Mouse (Mus musculus) hindbrain, postnatal 0 days (tissue): ENCODE measurements around the gene Lrp4. TPM values are rescaled to one million over a fixed set of nuclear protein-coding genes. Genes with fewer than 3 reads are reported as not detected.

Experiments
- ATAC-seq: fragments of 200-750 bp; cut with Nextera tagmentation; 2 replicates; pipeline ENCODE4 v1.8.0; 2017; ENCODE audit warnings: mild to moderate bottlenecking, moderate TSS enrichment, moderate library complexity
- DNase-seq: peaks from one replicate; pipeline ENCODE4 v3.0.0-alpha.2; 2015; ENCODE audit warnings: low spot score
- H3K27ac ChIP-seq: fragments of 300-500 bp; sonication (generic); 2 replicates; pipeline ENCODE4 v1.5.1; 2014; ENCODE audit warnings: mild to moderate bottlenecking
- H3K27me3 ChIP-seq: fragments of 300-500 bp; sonication (generic); 2 replicates; pipeline ENCODE4 v1.6.1; 2014; ENCODE audit warnings: low read length, mixed read lengths; ENCODE audit not compliant: insufficient read depth
- H3K36me3 ChIP-seq: fragments of 300-500 bp; sonication (generic); 2 replicates; pipeline ENCODE4 v1.6.1; 2014; ENCODE audit warnings: low read length, mixed read lengths; ENCODE audit not compliant: insufficient read depth
- H3K4me1 ChIP-seq: fragments of 300-500 bp; sonication (generic); 2 replicates; pipeline ENCODE4 v1.6.1; 2014; ENCODE audit warnings: antibody characterized with exemption, low read length, mixed read lengths; ENCODE audit not compliant: insufficient read depth
- H3K4me2 ChIP-seq: fragments of 300-500 bp; sonication (generic); 2 replicates; pipeline ENCODE4 v1.6.1; 2014; ENCODE audit warnings: low read depth, mild to moderate bottlenecking, low read length, moderate library complexity, mixed read lengths
- H3K4me3 ChIP-seq: fragments of 300-500 bp; sonication (generic); 2 replicates; pipeline ENCODE4 v1.5.1; 2014; ENCODE audit warnings: low read length
- H3K9ac ChIP-seq: fragments of 300-500 bp; sonication (generic); replicated peaks from 2 replicates; pipeline ENCODE4 v1.6.1; 2014; ENCODE audit warnings: mild to moderate bottlenecking, low read length, moderate library complexity, mixed read lengths
- H3K9me3 ChIP-seq: fragments of 300-500 bp; sonication (generic); 2 replicates; pipeline ENCODE4 v1.6.1; 2016; ENCODE audit warnings: low read length, mixed read lengths
- CTCF ChIP-seq: IDR thresholded peaks from 2 replicates; pipeline ENCODE4 v1.5.1; 2016; ENCODE audit warnings: antibody characterized with exemption, control low read depth, low read depth
- WGBS: fragments of 180-500 bp; shearing (Covaris S2); extraction: QIAGEN DNeasy Blood & Tissue Kit; methylation state at CpG from one replicate; pipeline ENCODE4 v1.1.7; 2014; 5-methylcytosine and 5-hydroxymethylcytosine counted together
- polyA plus RNA-seq: library from polyadenylated mRNA; unstranded; fragments of >200 nt; fragmentation: Nextera tagmentation; extraction: Ambion mirVana; gene quantifications from 2 replicates; pipeline ENCODE4 v1.2.1, GENCODE M21; 2015
- total RNA-seq: library from RNA; depleted of rRNA; stranded (reverse); fragments of >200 nt; gene quantifications from 2 replicates; pipeline ENCODE4 v1.2.3, GENCODE M21; 2014

The Lrp4 gene
- total and polyA plus RNA-seq, 2 experiments from 2014 or later = 4.9 to 28.0 TPM

- no peak for ATAC-seq
- no peak for TF ChIP-seq CTCF
- no peak overlapping the region for H3K4me2 ChIP-seq
These were observed 4.7 kb upstream of the Lrp4 start for GRCm38 (mm10) chr2:91452658-91453057.

DNA sequence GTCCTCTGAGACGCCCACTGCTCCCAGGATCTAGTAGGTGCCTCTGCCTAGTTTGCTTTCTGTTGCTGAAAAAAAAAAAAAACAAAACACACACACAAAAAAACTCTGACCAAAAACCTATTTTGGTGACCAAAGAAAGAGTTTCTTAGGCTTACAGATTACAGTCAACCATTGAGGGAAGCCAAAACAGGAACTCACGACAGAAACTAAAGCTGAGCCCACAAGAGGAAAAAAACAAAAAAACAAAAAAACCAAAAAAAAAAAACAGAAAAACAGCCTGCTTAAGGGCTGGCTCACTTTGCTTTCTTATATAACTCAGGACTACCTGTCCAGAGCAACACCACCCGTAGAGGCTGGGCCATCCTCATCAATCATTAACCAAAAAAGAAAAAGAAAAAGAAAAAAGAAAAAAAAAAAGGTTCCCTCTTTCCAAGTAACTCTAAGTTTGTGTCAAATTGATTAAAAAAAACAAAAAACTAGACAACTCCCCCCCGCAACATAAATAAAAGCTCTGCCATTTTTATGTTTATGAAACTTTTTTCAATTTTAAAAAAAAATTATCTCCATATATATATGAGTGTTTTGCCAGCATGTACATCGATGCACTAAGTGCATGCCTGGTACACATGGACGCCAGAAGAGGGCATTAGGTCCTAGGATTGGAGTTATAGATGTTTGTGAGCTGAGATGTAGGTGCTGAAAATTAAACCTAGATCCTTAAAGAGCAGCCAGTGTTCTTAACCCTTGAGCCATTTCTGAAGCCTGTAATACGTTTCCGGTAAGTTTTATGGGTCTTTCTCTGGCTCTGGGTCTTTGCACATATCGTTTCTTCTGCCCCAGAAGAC, 3.9 kb upstream of the Lrp4 start:
- WGBS = 80% methylated on average over 9 of the region's 9 CpGs
- Histone ChIP-seq H3K9me3 (no peaks in the 10 kb centered on the region), H3K4me3 (no peak overlapping the region), H3K36me3 (no peaks in the 10 kb centered on the region), H3K27me3 (no peaks in the 10 kb centered on the region), H3K4me2 (no peak overlapping the region), H3K9ac (no peak overlapping the region), H3K4me1 (no peaks in the 10 kb centered on the region), H3K27ac (no peak overlapping the region)
- DNase-seq = no peak
- TF ChIP-seq CTCF = no peak
- ATAC-seq = no peak

More at GRCm38 (mm10) chr2:91452658-91453057, 4.7 kb upstream of the Lrp4 start:
- Histone ChIP-seq H3K36me3 (no peaks in the 10 kb centered on the region), H3K27me3 (no peaks in the 10 kb centered on the region), H3K4me3 (no peak overlapping the region), H3K27ac (no peak overlapping the region), H3K4me1 (no peaks in the 10 kb centered on the region), H3K9ac (no peak overlapping the region), H3K9me3 (no peaks in the 10 kb centered on the region)
- WGBS = 73% methylated on average over 8 of the region's 8 CpGs
- no peak for DNase-seq

DNA sequence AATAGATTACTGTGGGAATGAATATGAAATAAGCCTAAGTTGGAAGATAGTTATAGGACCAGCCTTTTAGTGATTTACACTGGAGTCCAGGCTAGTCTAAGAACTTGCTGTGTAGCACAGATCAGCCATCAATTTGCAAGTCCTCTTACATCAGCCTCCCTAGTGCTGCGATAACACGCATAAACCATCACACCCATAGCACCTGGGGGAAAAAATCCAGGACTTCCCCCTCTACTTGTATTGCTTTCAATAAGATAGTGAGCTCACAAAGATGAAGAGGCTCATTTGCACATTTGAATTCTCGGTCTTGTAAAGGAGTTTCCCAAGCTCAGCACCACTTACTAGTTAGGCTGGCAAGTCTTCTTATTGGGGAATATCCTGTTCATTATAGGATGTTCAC, 2.9 kb upstream of the Lrp4 start:
- ATAC-seq = no peak
- 85% methylated on average over 3 of the region's 3 CpGs for WGBS

DNA sequence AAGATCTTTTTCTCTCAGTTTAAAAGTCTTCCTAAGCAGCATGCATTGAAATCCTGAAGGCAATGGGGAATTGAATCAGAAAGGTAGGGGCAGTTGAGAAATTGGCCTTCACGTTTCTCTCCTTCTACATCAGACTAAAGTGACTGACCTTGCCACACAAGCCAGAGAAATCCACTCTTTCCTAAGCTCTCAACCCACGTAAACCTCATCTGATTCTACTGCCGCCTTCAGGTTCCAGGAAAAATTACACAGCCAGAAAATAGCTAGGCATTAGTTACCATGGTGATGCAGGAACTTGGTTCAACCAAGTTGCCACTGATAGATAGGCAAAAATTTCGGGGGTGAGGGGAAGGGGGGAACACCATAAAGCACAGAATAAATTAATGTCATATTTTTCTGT, 1.5 kb upstream of the Lrp4 start:
- ATAC-seq (0 out of 2 replicates have a peak, but pooled peaks have one; percentile 55), DNase-seq (peak; percentile 84)
- Histone ChIP-seq H3K4me3 (no peak overlapping the region), H3K27ac (no peak overlapping the region), H3K4me1 (peaks cover 5% of the 10 kb centered on the region; the same call in 1 of the 2 replicates), H3K4me2 (no peak overlapping the region), H3K9ac (no peak overlapping the region), H3K9me3 (no peaks in the 10 kb centered on the region), H3K36me3 (no peaks in the 10 kb centered on the region), H3K27me3 (no peaks in the 10 kb centered on the region)
- peak; percentile 87 for TF ChIP-seq CTCF
- 5% methylated on average over 4 of the region's 4 CpGs for WGBS

More for the DNA sequence above, 2.9 kb upstream of the Lrp4 start:
- Histone ChIP-seq H3K27me3 (no peaks in the 10 kb centered on the region), H3K9ac (no peak overlapping the region), H3K36me3 (no peaks in the 10 kb centered on the region), H3K4me2 (no peak overlapping the region), H3K4me3 (no peak overlapping the region), H3K27ac (no peak overlapping the region), H3K4me1 (peaks cover 5% of the 10 kb centered on the region; the same call in 1 of the 2 replicates), H3K9me3 (no peaks in the 10 kb centered on the region)
- DNase-seq = no peak
- no peak for TF ChIP-seq CTCF

DNA sequence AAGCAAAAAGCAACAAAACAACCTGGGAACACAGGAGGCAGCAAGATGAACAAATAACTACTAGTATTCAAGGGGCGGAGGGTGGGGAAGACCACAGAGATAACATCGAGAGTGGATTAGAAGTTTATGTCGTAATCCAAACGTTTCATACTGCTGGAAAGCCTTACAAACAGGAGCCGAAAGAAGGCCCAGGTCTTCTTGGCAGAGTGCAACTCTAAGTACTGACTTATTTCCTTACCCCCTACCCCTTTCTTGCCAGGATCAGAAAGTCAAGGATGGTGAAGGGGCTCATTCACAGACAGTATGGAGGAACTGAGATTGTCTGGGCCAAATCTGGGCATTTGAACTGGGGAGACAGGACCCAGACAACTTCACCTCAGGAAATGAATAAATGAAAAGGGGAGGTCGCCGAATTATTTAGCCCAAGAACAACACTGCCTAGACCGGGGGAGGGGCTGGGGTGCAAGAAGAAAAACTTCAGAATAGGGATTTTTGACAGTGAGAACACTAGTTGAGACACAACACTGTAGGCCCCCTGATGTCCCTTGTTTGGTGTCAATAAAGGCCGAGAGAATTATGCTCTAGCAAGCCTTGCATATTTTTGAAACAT, 715 bp upstream of the Lrp4 start:
- Histone ChIP-seq H3K4me1 (peaks cover 5% of the 10 kb centered on the region; the same call in 1 of the 2 replicates), H3K27ac (peak overlapping the region; percentile 77; the same call in 1 of the 2 replicates), H3K27me3 (no peaks in the 10 kb centered on the region), H3K4me3 (peak overlapping the region; percentile 72), H3K4me2 (peak overlapping the region; percentile 99), H3K36me3 (no peaks in the 10 kb centered on the region), H3K9ac (peak overlapping the region; percentile 76; the same call in 1 of the 2 replicates), H3K9me3 (no peaks in the 10 kb centered on the region)
- DNase-seq = no peak
- no peak for ATAC-seq
- 44% methylated on average over 9 of the region's 9 CpGs for WGBS
- no peak for TF ChIP-seq CTCF

- DNase-seq (peak; percentile 39), ATAC-seq (peak; percentile 36)
- Histone ChIP-seq H3K27ac (peak overlapping the region; percentile 77), H3K4me1 (peaks cover 10% of the 10 kb centered on the region; the same call in 1 of the 2 replicates), H3K36me3 (no peaks in the 10 kb centered on the region), H3K4me3 (peak overlapping the region; percentile 72), H3K4me2 (peak overlapping the region; percentile 99), H3K27me3 (no peaks in the 10 kb centered on the region), H3K9ac (peak overlapping the region; percentile 76), H3K9me3 (no peaks in the 10 kb centered on the region)
- 3% methylated on average over 45 of the region's 45 CpGs for WGBS
- TF ChIP-seq CTCF = no peak
These were observed 443 bp downstream of the Lrp4 start for GRCm38 (mm10) chr2:91457656-91458251.
